Comparison of ENCODE assay signal across 10 mouse cellular contexts in genomic region chr13:95912157-95913045, GRCm38 (mm10). TPM values are rescaled to one million over a fixed set of nuclear protein-coding genes. Genes with fewer than 3 reads are reported as not detected.
DNase-seq lines count a peak whose midpoint lies in the region; ATAC-seq lines count a peak whose summit lies in the region.
"Had no signal": no experiment of that assay in that cellular context is flagged by ENCODE, and none has a peak within 500 bp of the region (broad histone marks: within the 10 kb centered on the region; RNA-seq: fewer than 3 reads in every experiment).

No protein-coding gene starts in this region.

- no peak overlapping the region for H3K4me3 ChIP-seq in hindbrain, embryonic 16.5 days (ENCODE audit: low read length)
- no peak overlapping the region for H3K4me3 ChIP-seq in hindbrain, embryonic 12.5 days
- no peak overlapping the region for H3K4me3 ChIP-seq in midbrain, embryonic 16.5 days (ENCODE audit: low read depth, low read length)
- H3K4me3 ChIP-seq: stomach, embryonic 15.5 days had no signal

- ATAC-seq in hindbrain, embryonic 16.5 days, result peak; percentile 79
- ATAC-seq in hindbrain, embryonic 12.5 days (ENCODE audit: low FRiP score), result no peak
- no peak for ATAC-seq in midbrain, embryonic 16.5 days

- H3K9me3 ChIP-seq in hindbrain, embryonic 16.5 days (ENCODE audit: control insufficient read depth, low read length), result peaks cover 3% of the 10 kb centered on the region; the same call in 1 of the 2 replicates
- H3K9me3 ChIP-seq in hindbrain, embryonic 12.5 days (replicated peaks), result no peaks in the 10 kb centered on the region
- peaks cover 6% of the 10 kb centered on the region; the same call in 1 of the 2 replicates for H3K9me3 ChIP-seq in midbrain, embryonic 16.5 days (replicated peaks; ENCODE audit: control insufficient read depth, low read length, poor library complexity, severe bottlenecking)
- H3K9me3 ChIP-seq: stomach, embryonic 15.5 days had no signal

- 77% methylated on average over 11 of the region's 11 CpGs for WGBS in hindbrain, embryonic 16.5 days
- 90% methylated on average over 11 of the region's 11 CpGs for WGBS in hindbrain, embryonic 12.5 days
- WGBS in midbrain, embryonic 16.5 days, result 84% methylated on average over 11 of the region's 11 CpGs

- peak; percentile 97 for DNase-seq in cerebellum, adult 9-10 months
- DNase-seq in layer of hippocampus, adult 8-10 months (ENCODE audit: low spot score in 2 of 2), result peak; percentile 76 to 86
- peak; percentile 67 to 73 for DNase-seq in right cerebral cortex, adult 2 months (ENCODE audit: low spot score in 2 of 2)
- no peak for DNase-seq in spleen, postnatal 36 days (ENCODE audit: low spot score in 2 of 2)
- no peak for DNase-seq in gastrocnemius, postnatal 10 days

- no peak overlapping the region for H3K27ac ChIP-seq in hindbrain, embryonic 16.5 days (ENCODE audit: low read depth, low read length)
- no peak overlapping the region for H3K27ac ChIP-seq in hindbrain, embryonic 12.5 days
- no peak overlapping the region for H3K27ac ChIP-seq in midbrain, embryonic 16.5 days (ENCODE audit: low read length)
- H3K27ac ChIP-seq: liver, embryonic 14.5 days; stomach, embryonic 15.5 days had no signal

- no peak overlapping the region for H3K4me2 ChIP-seq in hindbrain, embryonic 16.5 days (ENCODE audit: low read length)
- no peak overlapping the region for H3K4me2 ChIP-seq in hindbrain, embryonic 12.5 days (replicated peaks)
- H3K4me2 ChIP-seq in midbrain, embryonic 16.5 days (ENCODE audit: low read length), result no peak overlapping the region
- H3K4me2 ChIP-seq: stomach, embryonic 15.5 days had no signal

- no peaks in the 10 kb centered on the region for H3K36me3 ChIP-seq in hindbrain, embryonic 16.5 days (ENCODE audit: control insufficient read depth, insufficient read depth, low read length)
- H3K36me3 ChIP-seq in hindbrain, embryonic 12.5 days, result no peaks in the 10 kb centered on the region
- no peaks in the 10 kb centered on the region for H3K36me3 ChIP-seq in midbrain, embryonic 16.5 days (ENCODE audit: control insufficient read depth, insufficient read depth, low read length)
- H3K36me3 ChIP-seq: stomach, embryonic 15.5 days had no signal

- H3K9ac ChIP-seq in hindbrain, embryonic 16.5 days (ENCODE audit: low read depth, low read length), result no peak overlapping the region
- H3K9ac ChIP-seq in hindbrain, embryonic 12.5 days, result no peak overlapping the region
- H3K9ac ChIP-seq in midbrain, embryonic 16.5 days (ENCODE audit: low read depth, low read length), result no peak overlapping the region
- H3K9ac ChIP-seq: liver, embryonic 14.5 days; stomach, embryonic 15.5 days had no signal

- no peaks in the 10 kb centered on the region for H3K27me3 ChIP-seq in hindbrain, embryonic 16.5 days (replicated peaks; ENCODE audit: control insufficient read depth, insufficient read depth, low read length)
- no peaks in the 10 kb centered on the region for H3K27me3 ChIP-seq in hindbrain, embryonic 12.5 days
- H3K27me3 ChIP-seq in midbrain, embryonic 16.5 days (ENCODE audit: control insufficient read depth, insufficient read depth, low read depth, low read length), result no peaks in the 10 kb centered on the region
- H3K27me3 ChIP-seq: stomach, embryonic 15.5 days had no signal

- H3K4me1 ChIP-seq in hindbrain, embryonic 16.5 days (ENCODE audit: control insufficient read depth, insufficient read depth, low read depth, low read length), result no peaks in the 10 kb centered on the region
- no peaks in the 10 kb centered on the region for H3K4me1 ChIP-seq in hindbrain, embryonic 12.5 days
- H3K4me1 ChIP-seq in midbrain, embryonic 16.5 days (ENCODE audit: control insufficient read depth, insufficient read depth, low read length), result no peaks in the 10 kb centered on the region; the same call in 1 of the 2 replicates
- H3K4me1 ChIP-seq: stomach, embryonic 15.5 days had no signal

RNA-seq across cellular contexts. Expression of gene Iqgap2, which starts 20.7 kb away (rescaled TPM):
- polyA plus RNA-seq in hindbrain, embryonic 16.5 days (2015; fragmentation: Nextera tagmentation; extraction: Ambion mirVana), result 3.5 and 3.8 TPM in 2 replicates
- polyA plus RNA-seq in hindbrain, embryonic 12.5 days (2016; fragmentation: Nextera tagmentation; extraction: Ambion mirVana), result 13.3 and 14.0 TPM in 2 replicates
- 10 to 100 TPM; 60.5 to 80.9 (median 72.5) TPM for total RNA-seq in layer of hippocampus, adult 8-10 months (2022)
- total RNA-seq in gastrocnemius, postnatal 10 days (2021), result 1 to 10 TPM; 3.8 to 4.9 TPM
- polyA plus RNA-seq in midbrain, embryonic 16.5 days (2015; fragmentation: Nextera tagmentation; extraction: Ambion mirVana), result 3.0 and 3.5 TPM in 2 replicates

Comparison
In these comparisons a context has a peak if more than half of its experiments do, and no peak if none do; other contexts are left out.
1. DNase-seq: peak in cerebellum, adult 9-10 months (single experiment), layer of hippocampus, adult 8-10 months (2 of 2) and right cerebral cortex, adult 2 months (2 of 2); none in spleen, postnatal 36 days (0 of 2) and gastrocnemius, postnatal 10 days (single experiment).